Mouse (Mus musculus): Measurements from ENCODE around the gene Grn.

The Grn gene

DNA sequence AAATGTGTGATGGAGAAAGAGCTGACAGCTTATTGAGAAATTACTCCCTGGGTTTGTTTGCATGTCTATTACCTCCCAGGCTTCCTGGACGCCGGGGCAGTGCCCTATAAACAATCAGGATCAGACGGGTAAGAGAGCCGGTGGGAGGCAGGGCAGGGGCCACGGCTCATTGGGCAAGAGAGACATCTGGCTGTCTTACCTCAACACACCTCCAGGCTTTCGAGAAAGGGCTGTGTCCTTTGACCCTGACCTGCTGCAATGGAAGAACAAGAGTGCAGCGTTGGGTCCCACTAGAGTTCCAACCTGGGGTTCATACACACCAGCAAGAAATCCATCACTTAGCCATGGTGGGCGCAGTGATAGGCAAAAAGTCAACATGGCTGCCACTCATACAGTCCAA is 8.6 kb upstream of the Grn start:
- DNase-seq (ENCODE audit: extremely low read depth, low read depth, low spot score) = no peak

DNA sequence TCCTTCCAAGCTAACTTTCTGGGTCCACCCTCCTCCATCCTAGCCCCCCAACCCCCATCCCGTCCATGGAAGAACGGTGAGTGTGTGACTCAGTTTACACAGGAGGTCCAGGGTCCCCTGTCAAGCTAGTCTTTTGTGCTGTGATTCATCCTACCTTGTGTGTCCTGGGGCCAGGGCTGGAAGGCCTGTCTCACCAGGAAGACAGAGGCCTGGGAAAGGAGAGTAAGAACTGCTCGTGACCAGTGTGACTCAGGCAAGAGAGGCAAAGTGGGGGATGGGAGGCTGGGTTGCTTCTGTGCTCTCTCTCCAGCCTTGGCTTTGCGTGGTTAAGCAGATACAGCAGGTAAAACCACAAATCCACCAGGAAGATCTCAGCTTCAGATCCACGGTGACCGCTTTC is 5.4 kb upstream of the Grn start:
- no peak for DNase-seq (ENCODE audit: extremely low read depth, low read depth, low spot score)

DNA sequence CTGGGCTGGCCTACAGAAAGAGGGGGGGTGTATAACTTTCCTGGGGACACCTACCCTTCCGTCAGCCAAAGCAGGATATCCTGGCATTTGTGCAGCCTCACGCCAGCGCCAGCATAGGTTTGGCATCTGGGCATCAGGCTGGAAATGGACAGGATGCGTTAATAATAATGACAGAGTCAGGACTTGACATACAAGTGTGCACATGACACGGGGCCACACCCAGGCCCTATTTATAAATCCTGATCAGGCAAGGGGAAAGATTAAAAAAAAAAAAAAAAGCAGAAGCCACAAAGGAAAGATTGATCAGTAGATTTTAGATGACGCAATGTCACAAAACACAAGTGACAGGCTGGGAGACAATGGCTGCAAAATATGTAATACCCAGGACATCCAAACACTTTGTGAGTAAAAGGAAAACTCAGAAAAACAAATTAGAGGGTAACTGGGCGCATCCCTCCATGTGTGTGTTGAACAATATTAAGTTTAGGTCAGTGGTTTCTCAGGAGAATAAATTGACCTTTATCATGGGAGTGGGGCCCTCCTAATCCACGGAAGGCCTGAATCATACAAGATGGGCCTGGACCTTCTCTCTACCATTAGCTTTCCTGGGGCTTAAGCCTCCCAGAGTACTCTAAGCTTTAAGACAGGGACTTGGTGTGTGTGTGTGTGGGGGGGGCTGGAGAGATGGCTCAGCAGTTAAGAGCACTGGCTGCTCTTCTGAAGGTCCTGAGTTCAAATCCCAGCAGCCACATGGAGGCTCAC is 4.4 kb upstream of the Grn start:
- DNase-seq (ENCODE audit: extremely low read depth, low read depth, low spot score) = no peak

DNA sequence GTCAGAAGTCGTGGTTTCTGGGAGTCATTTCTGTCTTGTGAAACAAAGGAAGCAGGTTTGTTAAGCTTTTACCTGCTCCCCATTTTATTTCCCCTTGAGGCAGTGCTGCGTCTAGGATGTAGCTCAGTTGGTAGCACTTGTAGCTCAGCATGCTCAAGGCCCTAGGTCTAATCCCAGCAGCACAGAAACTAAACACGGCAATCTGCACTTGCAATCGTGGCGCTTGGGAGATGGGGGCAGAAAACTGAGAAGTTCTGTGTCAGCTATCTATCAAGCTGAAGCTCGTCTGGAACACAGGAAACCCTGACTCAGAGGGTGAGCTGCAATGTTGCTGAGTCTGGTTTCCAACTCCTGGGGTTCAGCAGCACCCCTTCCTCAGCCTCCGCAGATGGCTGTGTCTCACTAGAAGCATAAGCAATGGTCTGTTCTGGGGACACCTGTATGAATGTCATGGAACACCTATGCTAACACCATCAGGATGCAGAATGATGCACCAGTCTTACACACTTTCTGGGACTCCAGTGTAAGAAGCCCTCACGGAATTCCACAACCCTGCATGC is 1.1 kb upstream of the Grn start:
- no peak for DNase-seq (ENCODE audit: extremely low read depth, low read depth, low spot score)

DNA sequence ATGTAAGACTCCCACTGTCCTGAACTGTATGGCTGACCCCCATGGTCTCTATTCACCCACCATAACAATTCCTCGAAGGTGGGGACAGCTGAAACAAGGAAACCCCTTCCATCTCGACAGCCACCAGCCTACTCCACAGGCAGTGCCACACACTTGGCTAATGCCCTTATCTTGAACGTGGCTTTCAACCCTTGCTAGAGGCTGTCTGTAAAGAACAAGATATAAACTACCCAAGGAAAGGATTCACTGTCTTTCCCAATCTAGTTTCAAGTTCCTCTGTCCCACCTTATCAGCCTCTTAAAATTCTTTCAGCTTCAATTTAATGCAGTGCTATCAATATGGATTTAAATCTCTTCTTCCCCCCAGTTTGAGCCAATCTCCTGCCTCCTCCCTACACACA is 564 bp upstream of the Grn start:
- DNase-seq (ENCODE audit: extremely low read depth, low read depth, low spot score) = no peak

DNA sequence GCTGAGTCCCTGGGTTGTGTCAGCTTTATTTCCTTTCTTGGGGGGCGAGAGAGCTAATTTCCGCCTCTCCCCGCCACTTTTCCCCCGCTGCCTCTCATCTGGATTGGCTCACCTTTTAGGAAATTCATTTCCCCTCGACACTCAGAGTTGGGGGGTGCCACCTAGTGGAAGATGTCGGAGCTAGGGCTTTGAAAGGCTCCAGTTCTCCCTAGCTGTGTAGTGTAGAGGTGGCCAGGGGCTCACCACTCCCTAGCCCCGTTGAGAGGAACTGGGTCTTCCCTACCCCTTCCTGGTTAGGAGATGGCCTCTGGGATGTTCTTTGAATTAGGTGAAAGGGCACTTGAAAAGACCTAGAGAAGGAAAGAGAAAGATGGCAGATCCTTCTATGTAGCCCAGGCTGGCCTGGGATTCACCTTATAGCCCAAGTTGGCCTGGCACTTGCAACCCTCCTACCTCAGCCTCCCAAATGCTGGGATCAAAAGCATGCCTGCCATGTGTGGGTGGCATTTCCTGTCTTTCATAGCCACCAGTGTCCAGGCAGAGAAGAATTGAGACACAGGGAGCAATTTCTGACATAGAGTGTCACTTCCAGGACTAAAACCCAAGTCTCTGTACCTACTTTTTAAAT is 1.0 kb downstream of the Grn start:
- no peak for DNase-seq (ENCODE audit: extremely low read depth, low read depth, low spot score)

DNA sequence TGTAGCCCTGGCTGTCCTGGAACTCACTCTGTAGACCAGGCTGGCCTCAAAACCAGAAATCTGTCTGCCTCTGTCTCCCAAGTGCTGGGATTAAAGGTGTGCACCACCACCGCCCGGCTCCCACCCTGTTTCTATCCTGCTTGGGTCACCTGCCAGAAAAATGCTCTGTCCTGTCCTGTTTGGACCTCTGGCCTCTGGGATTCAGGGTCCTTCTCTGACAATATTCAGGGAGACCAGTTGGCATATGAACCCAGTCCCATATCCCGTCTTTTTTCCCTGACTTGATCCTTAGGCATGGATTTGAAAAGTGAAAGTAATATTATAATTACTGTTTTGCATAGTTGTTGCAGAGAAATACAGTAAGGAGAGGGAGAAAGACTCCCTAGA is 1.6 kb downstream of the Grn start:
- no peak for DNase-seq (ENCODE audit: extremely low read depth, low read depth, low spot score)

DNA sequence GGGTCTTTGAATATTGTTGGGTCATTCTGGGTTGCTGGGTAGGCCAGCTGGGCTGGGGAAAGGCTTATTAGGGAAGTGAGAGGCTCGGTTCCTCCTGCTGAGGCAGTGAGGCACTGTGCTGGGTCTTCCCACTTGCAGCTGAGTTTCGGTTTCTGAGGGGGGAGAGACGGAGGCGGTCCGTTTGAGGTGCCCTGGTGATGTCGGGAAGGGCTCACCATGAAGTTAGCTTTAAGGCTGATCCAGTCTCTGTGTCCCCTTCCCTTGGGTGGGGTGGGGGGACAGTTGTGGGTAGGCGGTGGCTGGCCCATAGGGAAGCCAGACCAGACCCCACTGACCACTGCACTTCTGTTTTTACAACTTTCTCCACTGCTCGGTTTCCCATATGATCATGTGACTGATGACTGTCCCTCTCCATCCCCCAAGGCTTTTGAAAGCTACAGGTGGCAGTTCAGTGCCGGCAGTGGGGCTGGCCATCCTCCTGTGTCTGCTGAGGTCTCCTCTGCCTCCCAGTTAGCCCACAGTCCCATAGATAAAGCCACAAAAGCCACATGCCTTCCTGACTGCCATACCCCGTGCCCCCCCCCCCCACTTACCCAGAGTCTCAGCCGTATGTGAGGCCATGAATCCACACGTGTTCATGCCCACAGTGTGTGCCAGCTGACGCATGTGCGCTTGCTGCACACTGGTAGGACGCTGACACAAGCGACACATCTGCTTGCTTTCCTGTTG is 2.2 kb downstream of the Grn start:
- DNase-seq (ENCODE audit: extremely low read depth, low read depth, low spot score) = no peak

DNA sequence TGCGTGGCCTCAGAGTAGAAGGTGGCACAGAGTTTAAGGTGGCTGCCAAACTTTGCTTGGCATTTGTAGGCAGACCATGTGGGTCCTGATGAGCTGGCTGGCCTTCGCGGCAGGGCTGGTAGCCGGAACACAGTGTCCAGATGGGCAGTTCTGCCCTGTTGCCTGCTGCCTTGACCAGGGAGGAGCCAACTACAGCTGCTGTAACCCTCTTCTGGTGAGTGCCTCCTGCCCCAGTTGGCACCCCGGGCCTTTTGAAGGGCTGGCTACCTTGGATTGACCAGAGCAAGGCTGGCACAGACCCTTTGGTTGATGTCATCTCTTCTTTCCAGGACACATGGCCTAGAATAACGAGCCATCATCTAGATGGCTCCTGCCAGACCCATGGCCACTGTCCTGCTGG is 2.8 kb downstream of the Grn start:
- no peak for DNase-seq (ENCODE audit: extremely low read depth, low read depth, low spot score)

DNA sequence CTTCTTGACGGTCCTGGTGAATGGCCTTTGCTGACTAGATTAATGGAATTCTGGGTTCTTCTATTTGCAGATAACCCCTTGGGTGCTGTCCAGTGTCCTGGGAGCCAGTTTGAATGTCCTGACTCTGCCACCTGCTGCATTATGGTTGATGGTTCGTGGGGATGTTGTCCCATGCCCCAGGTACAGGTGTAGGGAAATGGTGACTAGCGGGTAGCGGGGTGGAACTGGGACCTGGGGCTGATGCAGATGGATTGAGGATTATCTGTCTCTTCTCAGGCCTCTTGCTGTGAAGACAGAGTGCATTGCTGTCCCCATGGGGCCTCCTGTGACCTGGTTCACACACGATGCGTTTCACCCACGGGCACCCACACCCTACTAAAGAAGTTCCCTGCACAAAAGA is 3.8 kb downstream of the Grn start:
- no peak for DNase-seq (ENCODE audit: extremely low read depth, low read depth, low spot score)

DNA sequence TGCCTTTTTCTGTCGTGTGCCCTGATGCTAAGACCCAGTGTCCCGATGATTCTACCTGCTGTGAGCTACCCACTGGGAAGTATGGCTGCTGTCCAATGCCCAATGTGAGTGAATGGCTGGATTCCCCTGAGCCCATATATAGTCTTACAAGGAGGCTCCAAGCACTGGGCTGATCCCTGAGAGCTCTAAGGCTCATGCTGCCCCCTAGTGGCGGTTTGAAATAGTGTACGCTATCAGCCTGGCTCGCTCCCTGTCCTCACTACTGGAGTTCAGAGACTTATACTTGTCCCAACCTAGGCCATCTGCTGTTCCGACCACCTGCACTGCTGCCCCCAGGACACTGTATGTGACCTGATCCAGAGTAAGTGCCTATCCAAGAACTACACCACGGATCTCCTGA is 4.3 kb downstream of the Grn start:
- no peak for DNase-seq (ENCODE audit: extremely low read depth, low read depth, low spot score)

DNA sequence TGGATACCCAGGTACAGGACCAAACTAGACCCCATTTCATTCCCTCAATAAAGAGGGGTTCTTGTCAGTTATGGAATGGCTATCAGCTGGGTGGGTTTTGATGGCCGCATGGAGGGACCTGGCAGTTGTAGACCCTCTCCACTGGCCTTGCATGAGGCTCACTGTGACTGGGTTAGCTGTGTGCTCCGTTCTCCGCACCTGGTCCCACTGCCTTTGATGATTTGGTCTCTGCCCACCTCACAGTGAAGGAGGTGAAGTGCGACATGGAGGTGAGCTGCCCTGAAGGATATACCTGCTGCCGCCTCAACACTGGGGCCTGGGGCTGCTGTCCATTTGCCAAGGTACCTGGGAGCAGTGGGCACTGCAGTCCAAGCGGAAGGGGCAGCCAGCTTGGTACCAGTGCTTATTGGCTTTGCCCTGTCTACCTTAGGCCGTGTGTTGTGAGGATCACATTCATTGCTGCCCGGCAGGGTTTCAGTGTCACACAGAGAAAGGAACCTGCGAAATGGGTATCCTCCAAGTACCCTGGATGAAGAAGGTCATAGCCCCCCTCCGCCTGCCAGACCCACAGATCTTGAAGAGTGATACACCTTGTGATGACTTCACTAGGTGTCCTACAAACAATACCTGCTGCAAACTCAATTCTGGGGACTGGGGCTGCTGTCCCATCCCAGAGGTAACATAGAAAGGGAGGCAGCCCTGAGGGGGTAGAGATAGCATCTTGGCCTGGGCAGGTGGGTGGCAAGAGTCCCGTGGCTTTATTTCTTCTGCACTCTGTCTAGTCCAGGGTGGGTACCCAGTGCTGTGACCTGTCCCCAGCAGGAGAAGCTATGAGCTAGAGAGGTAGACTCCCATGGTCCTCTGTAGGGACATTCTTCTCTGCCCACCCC is 4.9 kb downstream of the Grn start:
- DNase-seq (ENCODE audit: extremely low read depth, low read depth, low spot score) = no peak

DNA sequence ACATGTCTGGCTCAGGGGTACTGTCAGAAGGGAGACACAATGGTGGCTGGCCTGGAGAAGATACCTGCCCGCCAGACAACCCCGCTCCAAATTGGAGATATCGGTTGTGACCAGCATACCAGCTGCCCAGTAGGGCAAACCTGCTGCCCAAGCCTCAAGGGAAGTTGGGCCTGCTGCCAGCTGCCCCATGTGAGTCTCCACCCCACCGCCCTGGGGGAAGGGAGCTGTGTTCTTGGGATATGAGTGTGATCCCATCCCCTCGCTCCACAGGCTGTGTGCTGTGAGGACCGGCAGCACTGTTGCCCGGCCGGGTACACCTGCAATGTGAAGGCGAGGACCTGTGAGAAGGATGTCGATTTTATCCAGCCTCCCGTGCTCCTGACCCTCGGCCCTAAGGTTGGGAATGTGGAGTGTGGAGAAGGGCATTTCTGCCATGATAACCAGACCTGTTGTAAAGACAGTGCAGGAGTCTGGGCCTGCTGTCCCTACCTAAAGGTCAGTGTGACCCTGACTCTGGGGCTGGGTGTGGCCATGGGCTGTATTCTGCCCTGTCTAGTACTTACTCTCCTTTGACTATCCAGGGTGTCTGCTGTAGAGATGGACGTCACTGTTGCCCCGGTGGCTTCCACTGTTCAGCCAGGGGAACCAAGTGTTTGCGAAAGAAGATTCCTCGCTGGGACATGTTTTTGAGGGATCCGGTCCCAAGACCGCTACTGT is 5.8 kb downstream of the Grn start:
- no peak for DNase-seq (ENCODE audit: extremely low read depth, low read depth, low spot score)

DNA sequence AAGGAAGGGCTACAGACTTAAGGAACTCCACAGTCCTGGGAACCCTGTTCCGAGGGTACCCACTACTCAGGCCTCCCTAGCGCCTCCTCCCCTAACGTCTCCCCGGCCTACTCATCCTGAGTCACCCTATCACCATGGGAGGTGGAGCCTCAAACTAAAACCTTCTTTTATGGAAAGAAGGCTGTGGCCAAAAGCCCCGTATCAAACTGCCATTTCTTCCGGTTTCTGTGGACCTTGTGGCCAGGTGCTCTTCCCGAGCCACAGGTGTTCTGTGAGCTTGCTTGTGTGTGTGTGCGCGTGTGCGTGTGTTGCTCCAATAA is 6.3 kb downstream of the Grn start:
- DNase-seq (ENCODE audit: extremely low read depth, low read depth, low spot score) = no peak

DNA sequence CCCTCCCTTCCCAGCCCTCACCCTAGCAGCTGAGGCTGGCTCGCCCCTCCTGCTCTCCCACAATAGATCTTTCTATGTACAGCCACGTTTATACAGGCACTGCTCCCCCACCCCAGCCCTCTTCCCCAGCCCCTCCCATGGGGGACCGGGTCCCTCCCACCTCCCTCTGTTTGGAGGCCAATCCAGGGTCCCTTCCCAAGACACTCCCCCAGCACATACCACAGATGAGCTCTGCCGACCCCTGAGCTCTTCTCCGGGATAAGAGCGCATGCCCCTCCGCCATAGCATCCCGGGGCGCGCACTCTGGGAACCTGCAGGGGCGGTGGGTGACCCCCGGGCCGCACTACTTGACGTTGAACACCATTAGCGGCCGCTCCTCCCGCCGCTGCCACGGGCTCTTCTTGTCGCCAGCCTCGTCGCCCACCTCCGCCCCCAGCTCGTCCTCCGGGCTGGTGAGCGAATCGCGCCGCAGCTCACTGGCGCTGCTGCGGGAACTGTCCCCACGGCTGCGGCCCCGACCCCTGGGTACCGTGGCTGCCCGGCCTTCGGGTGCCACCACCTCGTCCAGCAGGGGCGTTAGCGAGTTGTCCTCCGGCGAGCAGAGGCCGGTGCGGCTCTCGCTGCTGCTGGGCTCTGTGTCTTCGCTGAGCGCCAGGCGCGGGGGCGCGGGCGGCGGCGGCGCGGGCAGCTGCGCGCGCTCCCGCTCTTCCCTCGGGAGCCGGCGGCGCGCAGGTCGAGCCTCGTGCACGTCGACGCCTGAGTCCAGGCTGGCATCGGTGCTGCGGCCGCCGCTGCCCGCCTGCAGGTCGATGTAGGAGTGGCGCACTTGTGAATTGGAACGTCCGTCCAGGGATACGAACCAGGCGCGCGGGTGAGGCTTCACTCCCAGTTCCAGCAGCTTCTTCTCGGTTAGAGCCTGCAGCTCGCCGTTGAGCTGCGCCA is 7.3 kb downstream of the Grn start:
- no peak for DNase-seq (ENCODE audit: extremely low read depth, low read depth, low spot score)

DNA sequence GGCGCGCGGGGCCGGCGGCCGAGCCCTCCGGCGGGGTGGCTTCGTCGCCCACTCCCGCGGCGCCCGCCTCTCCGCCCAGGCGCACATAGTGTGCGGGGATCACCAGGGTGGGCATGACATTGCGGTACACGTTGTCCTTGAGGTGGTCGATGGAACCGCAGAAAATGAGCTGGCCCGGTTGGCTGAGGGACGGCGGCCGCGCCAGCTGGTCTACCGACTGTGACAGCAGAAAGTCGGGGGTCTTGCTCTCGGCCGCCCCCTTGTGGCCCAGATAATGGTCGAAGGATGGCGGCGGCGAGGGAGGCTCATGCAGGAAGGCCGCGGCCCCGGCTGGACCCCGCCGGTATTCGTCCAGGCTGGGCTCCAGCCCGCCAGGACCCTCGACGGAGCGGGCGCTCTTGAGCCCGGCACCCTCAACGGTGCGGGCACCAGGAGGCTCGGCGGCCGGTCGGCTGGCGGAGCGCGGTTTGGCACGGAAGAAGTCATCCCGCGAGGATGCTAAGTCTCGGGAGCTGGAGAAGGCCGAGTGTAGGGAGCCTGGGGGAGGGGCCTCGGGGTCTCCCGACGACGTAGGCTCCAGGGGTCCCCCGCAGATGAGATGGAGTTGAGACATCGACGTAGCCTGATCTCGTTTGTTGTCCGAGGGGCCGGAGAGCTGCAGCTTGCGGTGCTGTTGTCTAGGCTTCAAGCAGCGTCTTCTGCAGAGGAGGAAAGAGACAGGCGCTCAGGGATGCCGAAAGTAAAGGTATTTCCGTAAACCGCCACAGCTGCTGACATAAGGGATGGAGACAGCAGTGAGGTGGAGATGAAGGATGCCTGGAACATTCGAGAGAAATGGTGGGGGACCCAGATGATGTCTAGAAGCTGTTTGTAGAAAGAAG is 8.3 kb downstream of the Grn start:
- DNase-seq (ENCODE audit: extremely low read depth, low read depth, low spot score) = no peak

DNA sequence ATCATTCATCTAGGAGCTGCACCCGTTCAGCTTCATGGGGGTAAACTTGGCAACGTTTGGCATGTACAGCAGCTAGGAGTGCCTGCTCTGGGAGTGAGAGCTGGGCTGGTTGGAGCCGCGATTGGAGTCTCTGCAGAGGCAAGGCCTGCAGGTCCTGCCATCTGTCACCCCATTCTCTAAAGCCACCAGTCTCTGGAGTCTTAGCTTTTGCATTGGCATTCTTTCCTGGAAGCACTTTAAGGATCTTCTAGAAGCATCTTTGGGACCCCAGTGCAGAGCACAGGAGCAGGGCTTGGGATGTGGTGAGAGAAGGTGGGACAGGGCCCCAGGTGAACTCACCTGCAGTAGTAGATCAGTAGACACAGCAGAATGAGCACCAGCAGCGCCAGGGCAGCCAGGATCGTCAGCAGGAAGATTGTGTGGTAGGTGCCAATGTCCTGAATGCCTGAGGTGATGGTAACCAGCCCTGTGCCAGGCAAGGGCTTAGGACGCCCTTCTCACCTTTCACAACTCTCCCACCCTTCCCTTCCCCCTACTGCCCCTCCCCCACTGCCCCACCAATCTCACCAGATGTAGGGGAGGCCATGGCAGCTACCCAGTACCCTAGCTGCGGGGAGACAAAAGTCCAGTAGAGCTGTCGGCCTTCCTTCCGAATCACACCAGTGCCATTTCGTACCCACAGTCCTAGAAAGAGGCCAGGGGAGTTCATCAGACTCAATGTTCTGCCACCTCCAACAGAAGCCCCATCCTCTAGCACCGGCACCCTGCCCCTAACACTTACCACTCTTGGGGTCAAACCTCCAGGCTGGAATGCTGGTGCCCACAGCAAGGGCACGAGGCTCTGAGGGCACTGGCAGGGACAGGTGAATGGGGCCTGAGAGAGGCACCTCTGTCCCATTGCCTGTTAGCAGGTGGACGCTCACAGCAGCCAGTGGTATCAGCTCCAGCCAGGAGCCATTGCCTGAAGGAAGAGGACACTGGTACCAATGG is 9.3 kb downstream of the Grn start:
- no peak for DNase-seq (ENCODE audit: extremely low read depth, low read depth, low spot score)

Measured in fat pad, adult 2 months (tissue).